Mouse (Mus musculus): Measurements from ENCODE around the gene Dennd2a.

Dennd2a gene

GRCm38 (mm10) chr6:39414106-39414505 lies 143.6 kb downstream of the Dennd2a start:
- 56% methylated on average over 1 of the region's 1 CpGs for WGBS
